Mouse (Mus musculus) kidney, postnatal 4 days (tissue): Measurements from ENCODE around the gene Tnfrsf1a.

ENCODE experiments used
- DNase-seq, 2 experiments: peaks; one replicate each; pipeline ENCODE4 v3.0.0; 2021; ENCODE audit warnings: mixed read lengths in 2 of 2

Gene Tnfrsf1a

GRCm38 (mm10) chr6:125389853-125390252 is 40.7 kb downstream of the Tnfrsf1a start:
- no peak for DNase-seq

- DNase-seq: no peak
Observed at GRCm38 (mm10) chr6:125405461-125406382, 56.6 kb downstream of the Tnfrsf1a start.

GRCm38 (mm10) chr6:125407224-125407623 is 58.1 kb downstream of the Tnfrsf1a start:
- no peak for DNase-seq

- no peak for DNase-seq
Observed at GRCm38 (mm10) chr6:125407657-125408056, 58.5 kb downstream of the Tnfrsf1a start.

GRCm38 (mm10) chr6:125410551-125410950 is 61.4 kb downstream of the Tnfrsf1a start:
- no peak for DNase-seq

GRCm38 (mm10) chr6:125410995-125411547 is 61.9 kb downstream of the Tnfrsf1a start:
- DNase-seq: no peak

- DNase-seq: no peak
Observed at GRCm38 (mm10) chr6:125411661-125412060, 62.5 kb downstream of the Tnfrsf1a start.
